Mouse (Mus musculus) lung, adult 2 months (tissue): ENCODE data around the gene Tmem80.

Experiments
- CTCF ChIP-seq: fragments of 200-500 bp; IDR thresholded peaks from 2 replicates; pipeline ENCODE4 v1.5.1; 2011; ENCODE audit warnings: mild to moderate bottlenecking, low read length, control low read depth; ENCODE audit not compliant: insufficient read depth
- POLR2A ChIP-seq: fragments of 200-500 bp; IDR thresholded peaks from 2 replicates; pipeline ENCODE4 v1.6.1; 2011; ENCODE audit warnings: low read depth, mild to moderate bottlenecking, control low read depth, low read length, borderline replicate concordance; ENCODE audit errors: extremely low read depth

DNA sequence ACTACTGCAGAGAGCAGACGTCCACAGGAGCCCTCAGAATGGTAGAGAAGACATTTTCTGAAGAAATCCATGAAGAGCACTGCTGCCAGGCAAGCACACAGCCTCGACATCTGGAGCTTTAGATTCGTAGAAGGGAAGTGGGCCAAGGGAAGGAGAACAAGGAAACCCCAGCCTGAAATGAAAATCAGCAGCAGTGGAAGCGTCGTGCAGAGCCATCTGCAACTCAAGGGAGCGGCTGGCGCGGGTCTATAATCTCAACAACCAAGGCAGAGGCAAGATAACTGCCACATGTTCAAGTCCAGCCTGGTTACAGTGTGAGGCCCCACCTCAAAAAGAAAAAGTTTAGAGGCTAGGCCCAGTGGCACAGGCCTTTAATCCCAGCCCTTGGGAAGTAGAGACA is 12.5 kb upstream of the Tmem80 start:
- no peak for TF ChIP-seq CTCF
- no peak for TF ChIP-seq POLR2A
